ENCODE assay signal across 9 mouse cellular contexts in the genomic region with DNA sequence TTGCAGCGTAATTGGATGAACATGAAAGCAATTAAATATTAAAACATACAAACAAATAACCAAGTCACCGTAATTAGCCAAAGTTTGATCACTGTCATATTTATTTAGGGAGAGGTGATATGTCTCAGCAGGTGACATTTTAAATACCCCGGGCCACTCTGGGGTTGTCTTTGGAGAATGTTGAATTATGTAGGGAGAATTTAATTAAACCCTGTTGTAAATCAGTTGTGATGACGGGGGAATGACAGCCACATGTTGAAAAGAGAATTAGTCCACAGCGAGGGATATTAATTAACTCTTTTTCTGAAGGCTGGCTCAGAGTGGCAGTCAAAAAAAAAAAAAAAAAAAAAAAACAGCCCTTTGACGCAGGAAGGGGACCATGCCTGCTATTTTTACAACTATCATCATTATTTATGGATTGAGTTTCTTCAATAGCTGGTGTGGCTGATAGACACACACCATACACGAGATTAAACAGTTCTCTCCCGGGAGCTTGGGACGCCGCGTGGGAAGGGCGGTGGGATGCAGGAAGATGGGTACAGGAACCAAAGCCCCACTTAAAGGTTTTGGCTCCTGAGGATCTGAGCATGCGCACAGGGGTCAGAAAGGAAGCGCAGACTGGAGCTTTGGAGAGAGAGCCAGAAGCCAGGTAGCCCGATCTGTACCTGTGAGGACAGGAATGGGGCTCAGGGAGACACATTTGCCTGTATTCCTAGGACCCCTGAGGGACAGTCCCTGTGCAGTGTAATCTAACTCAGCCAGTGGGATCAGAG.
DNase-seq lines count a peak whose midpoint lies in the region; ATAC-seq and TF ChIP-seq lines count a peak whose summit lies in the region.
"Had no signal": no experiment of that assay in that cellular context is flagged by ENCODE, and none has a peak within 500 bp of the region (broad histone marks: within the 10 kb centered on the region; RNA-seq: fewer than 3 reads in every experiment).

No protein-coding gene starts in this region.

- DNase-seq in forebrain, embryonic 11.5 days (ENCODE audit: low spot score) = no peak
- DNase-seq in kidney, postnatal 36 days = no peak
- peak; percentile 71 for DNase-seq in brain, embryonic 14.5 days (ENCODE audit: low read depth)
- DNase-seq in midbrain, embryonic 14.5 days = no peak
- DNase-seq in layer of hippocampus, adult 8-10 months (ENCODE audit: low spot score in 2 of 2) = no peak
- no peak for DNase-seq in cerebellum, adult 8-10 months

- ATAC-seq in forebrain, embryonic 13.5 days = no peak
- no peak for ATAC-seq in forebrain, embryonic 11.5 days (replicated peaks; ENCODE audit: low FRiP score)
- no peak for ATAC-seq in kidney, embryonic 15.5 days (replicated peaks; ENCODE audit: low FRiP score)
- ATAC-seq in midbrain, embryonic 14.5 days (ENCODE audit: low FRiP score, low TSS enrichment) = no peak

- TF ChIP-seq POLR2A in brain, embryonic 14.5 days (IDR thresholded peaks at IDR 0.05; ENCODE audit: borderline replicate concordance, extremely low read depth, insufficient read depth, insufficient read length, poor library complexity, severe bottlenecking) = no peak

- no peak overlapping the region for H3K27ac ChIP-seq in forebrain, embryonic 13.5 days
- no peak overlapping the region for H3K27ac ChIP-seq in forebrain, embryonic 11.5 days (ENCODE audit: low read depth, low read length)
- H3K27ac ChIP-seq in kidney, embryonic 15.5 days = no peak overlapping the region
- H3K27ac ChIP-seq in midbrain, embryonic 14.5 days (replicated peaks; ENCODE audit: low read depth, low read length) = peak overlapping the region; percentile 37; the same call in 1 of the 2 replicates
- H3K27ac ChIP-seq: liver, embryonic 13.5 days had no signal

- no peaks in the 10 kb centered on the region for H3K36me3 ChIP-seq in forebrain, embryonic 13.5 days (ENCODE audit: poor library complexity, severe bottlenecking)
- no peaks in the 10 kb centered on the region for H3K36me3 ChIP-seq in forebrain, embryonic 11.5 days (ENCODE audit: control insufficient read depth, insufficient read depth, low read length)
- H3K36me3 ChIP-seq in kidney, embryonic 15.5 days = no peaks in the 10 kb centered on the region
- H3K36me3 ChIP-seq in midbrain, embryonic 14.5 days (ENCODE audit: control insufficient read depth, insufficient read depth, low read length) = no peaks in the 10 kb centered on the region
- H3K36me3 ChIP-seq: liver, embryonic 13.5 days had no signal

- H3K9me3 ChIP-seq in forebrain, embryonic 13.5 days (replicated peaks) = no peaks in the 10 kb centered on the region
- H3K9me3 ChIP-seq in forebrain, embryonic 11.5 days (ENCODE audit: control insufficient read depth, low read length) = no peaks in the 10 kb centered on the region
- H3K9me3 ChIP-seq in kidney, embryonic 15.5 days (replicated peaks) = no peaks in the 10 kb centered on the region
- no peaks in the 10 kb centered on the region for H3K9me3 ChIP-seq in midbrain, embryonic 14.5 days (ENCODE audit: control insufficient read depth, low read length)
- H3K9me3 ChIP-seq: liver, embryonic 13.5 days had no signal

- no peak overlapping the region for H3K9ac ChIP-seq in forebrain, embryonic 13.5 days
- H3K9ac ChIP-seq in forebrain, embryonic 11.5 days (ENCODE audit: low read length) = no peak overlapping the region
- H3K9ac ChIP-seq in kidney, embryonic 15.5 days = no peak overlapping the region; the same call in 1 of the 2 replicates
- H3K9ac ChIP-seq in midbrain, embryonic 14.5 days (replicated peaks; ENCODE audit: low read length) = no peak overlapping the region
- H3K9ac ChIP-seq: liver, embryonic 13.5 days had no signal

- no peak overlapping the region for H3K4me3 ChIP-seq in forebrain, embryonic 13.5 days
- H3K4me3 ChIP-seq in forebrain, embryonic 11.5 days (ENCODE audit: low read depth, low read length) = no peak overlapping the region
- no peak overlapping the region for H3K4me3 ChIP-seq in kidney, embryonic 15.5 days (replicated peaks)
- H3K4me3 ChIP-seq in midbrain, embryonic 14.5 days (replicated peaks; ENCODE audit: low read depth, low read length) = no peak overlapping the region
- H3K4me3 ChIP-seq: liver, embryonic 13.5 days had no signal

- WGBS in forebrain, embryonic 13.5 days = 32% methylated on average over 15 of the region's 15 CpGs
- WGBS in forebrain, embryonic 11.5 days = 44% methylated on average over 15 of the region's 15 CpGs
- WGBS in kidney, embryonic 15.5 days = 40% methylated on average over 15 of the region's 15 CpGs
- WGBS in midbrain, embryonic 14.5 days = 34% methylated on average over 15 of the region's 15 CpGs

- peak overlapping the region; percentile 30 for H3K4me2 ChIP-seq in forebrain, embryonic 13.5 days
- no peak overlapping the region for H3K4me2 ChIP-seq in forebrain, embryonic 11.5 days (ENCODE audit: low read depth, low read length, severe bottlenecking)
- H3K4me2 ChIP-seq in kidney, embryonic 15.5 days = peak overlapping the region; percentile 18
- H3K4me2 ChIP-seq in midbrain, embryonic 14.5 days (ENCODE audit: low read length) = 0 out of 2 replicates have a peak overlapping the region, but pooled peaks have one; percentile 5
- H3K4me2 ChIP-seq: liver, embryonic 13.5 days had no signal

- H3K4me1 ChIP-seq in forebrain, embryonic 13.5 days = peaks cover 34% of the 10 kb centered on the region
- H3K4me1 ChIP-seq in forebrain, embryonic 11.5 days (replicated peaks; ENCODE audit: control insufficient read depth, insufficient read depth, low read length) = peaks cover 9% of the 10 kb centered on the region; the same call in 1 of the 2 replicates
- peaks cover 41% of the 10 kb centered on the region for H3K4me1 ChIP-seq in kidney, embryonic 15.5 days
- peaks cover 20% of the 10 kb centered on the region; the same call in 1 of the 2 replicates for H3K4me1 ChIP-seq in midbrain, embryonic 14.5 days (ENCODE audit: control insufficient read depth, insufficient read depth, low read length)

- TF ChIP-seq CTCF in brain, embryonic 14.5 days (IDR thresholded peaks at IDR 0.05; ENCODE audit: borderline replicate concordance, extremely low read depth, insufficient read depth, insufficient read length) = no peak

- H3K27me3 ChIP-seq in forebrain, embryonic 13.5 days = peaks cover 23% of the 10 kb centered on the region
- H3K27me3 ChIP-seq in forebrain, embryonic 11.5 days (ENCODE audit: control insufficient read depth, insufficient read depth, low read length) = peaks cover 9% of the 10 kb centered on the region
- peaks cover 80% of the 10 kb centered on the region for H3K27me3 ChIP-seq in kidney, embryonic 15.5 days
- H3K27me3 ChIP-seq in midbrain, embryonic 14.5 days (ENCODE audit: control insufficient read depth, insufficient read depth, low read length) = no peaks in the 10 kb centered on the region
